Mouse (Mus musculus): ENCODE results near the gene Ahnak.
"Not testable (repeated sequence)": the region's sequence is repeated elsewhere in the genome, so short reads cannot be mapped to it uniquely, and the experiment has no call there.

Ahnak gene

DNA sequence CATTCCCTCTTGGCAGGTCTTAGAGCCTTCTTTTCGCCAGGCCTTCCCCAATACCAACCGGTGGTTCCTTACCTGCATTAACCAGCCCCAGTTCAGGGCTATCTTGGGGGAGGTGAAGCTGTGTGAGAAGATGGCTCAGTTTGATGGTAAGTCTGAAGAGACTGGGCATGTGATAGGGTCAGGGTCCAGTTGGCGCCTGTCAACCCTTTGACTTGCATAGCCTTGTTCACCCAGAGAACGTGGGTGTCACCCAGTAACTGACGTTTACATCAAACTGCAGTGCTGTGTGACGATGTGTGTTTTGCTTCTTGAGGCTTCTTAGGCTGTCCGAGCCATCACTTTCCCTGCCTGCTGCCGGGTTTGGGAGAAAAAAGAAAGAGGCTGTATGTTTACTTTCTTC lies 16.6 kb upstream of the Ahnak start:
- not testable (repeated sequence) for DNase-seq (ENCODE audit: low spot score)

DNA sequence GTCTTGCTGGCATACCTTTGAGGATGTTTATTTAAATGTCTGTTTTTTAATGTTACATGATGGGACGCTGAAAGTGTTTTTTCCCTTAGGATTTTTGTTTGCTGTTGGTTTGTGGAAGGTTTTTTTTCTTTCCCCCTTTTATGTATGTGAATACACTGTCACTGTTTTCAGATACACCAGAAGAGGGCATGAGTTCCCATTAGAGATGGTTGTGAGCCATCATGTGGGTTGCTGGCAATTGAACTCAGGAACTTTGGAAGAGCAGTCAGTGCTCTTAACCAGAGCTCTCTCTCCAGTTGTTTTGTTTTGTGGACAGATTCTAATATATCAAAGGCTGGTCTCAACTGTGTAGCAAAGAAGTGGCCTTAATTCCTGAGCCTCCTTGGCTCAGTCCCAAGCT lies 14.4 kb upstream of the Ahnak start:
- DNase-seq (ENCODE audit: low spot score): no peak

DNA sequence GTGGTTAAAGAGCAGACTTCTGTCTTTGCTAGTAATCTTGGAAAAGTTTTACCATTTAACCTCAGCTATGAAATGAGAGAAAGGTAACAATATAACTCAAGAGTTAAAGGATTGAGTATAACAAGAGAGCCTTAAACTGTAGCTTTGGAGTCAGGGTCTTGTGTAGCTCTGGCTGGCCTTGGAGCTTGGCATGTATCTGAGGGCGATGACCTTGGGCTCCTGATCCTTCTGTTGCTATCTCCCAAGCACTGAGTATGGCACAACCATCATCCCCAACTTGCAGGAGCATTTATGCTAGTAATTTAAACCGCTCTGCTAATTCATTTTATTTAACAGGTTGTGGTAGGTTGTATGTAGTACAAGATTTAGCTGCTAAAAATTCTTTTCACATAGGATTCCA lies 13.6 kb upstream of the Ahnak start:
- DNase-seq (ENCODE audit: low spot score): no peak

DNA sequence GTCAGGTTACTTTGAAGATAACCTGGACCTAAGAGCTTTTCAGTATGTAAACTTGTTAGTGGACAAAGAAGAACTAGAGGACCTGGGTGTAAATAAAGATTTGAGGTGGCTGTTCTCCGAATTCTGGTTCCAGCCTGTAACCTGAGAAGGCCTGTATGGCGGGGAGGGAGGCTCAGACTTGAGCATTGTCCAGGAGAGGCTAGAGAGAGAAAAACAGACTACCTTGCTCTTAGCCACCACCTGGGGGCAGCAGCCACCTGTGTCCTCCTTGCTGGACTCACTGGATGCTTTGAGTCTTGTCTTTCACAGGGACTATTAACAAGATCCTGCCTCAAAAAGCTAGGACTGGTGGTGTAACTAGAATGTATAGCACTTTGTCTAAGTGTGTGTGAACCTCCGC lies 12.5 kb upstream of the Ahnak start:
- DNase-seq (ENCODE audit: low spot score): no peak

DNA sequence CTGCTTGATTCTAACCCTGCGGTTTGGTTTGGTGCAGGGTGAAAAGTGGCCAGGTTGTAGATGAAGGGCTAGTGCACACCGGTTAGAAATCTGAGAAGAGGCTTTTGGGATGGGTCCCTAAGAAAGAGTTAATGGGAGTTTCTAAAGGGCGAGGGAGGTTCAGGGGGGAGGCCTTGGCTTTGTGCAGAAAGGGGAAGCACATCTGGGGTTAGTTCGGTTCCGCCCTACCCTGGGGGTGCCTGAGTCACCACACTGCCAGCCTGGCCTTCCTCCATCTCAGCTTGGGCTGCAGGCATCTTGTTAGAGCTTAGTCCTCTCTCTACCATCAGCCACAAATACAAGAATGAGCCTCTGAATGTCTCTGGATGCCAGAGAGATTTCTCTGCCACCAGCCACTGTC lies 8.3 kb upstream of the Ahnak start:
- DNase-seq (ENCODE audit: low spot score): no peak

DNA sequence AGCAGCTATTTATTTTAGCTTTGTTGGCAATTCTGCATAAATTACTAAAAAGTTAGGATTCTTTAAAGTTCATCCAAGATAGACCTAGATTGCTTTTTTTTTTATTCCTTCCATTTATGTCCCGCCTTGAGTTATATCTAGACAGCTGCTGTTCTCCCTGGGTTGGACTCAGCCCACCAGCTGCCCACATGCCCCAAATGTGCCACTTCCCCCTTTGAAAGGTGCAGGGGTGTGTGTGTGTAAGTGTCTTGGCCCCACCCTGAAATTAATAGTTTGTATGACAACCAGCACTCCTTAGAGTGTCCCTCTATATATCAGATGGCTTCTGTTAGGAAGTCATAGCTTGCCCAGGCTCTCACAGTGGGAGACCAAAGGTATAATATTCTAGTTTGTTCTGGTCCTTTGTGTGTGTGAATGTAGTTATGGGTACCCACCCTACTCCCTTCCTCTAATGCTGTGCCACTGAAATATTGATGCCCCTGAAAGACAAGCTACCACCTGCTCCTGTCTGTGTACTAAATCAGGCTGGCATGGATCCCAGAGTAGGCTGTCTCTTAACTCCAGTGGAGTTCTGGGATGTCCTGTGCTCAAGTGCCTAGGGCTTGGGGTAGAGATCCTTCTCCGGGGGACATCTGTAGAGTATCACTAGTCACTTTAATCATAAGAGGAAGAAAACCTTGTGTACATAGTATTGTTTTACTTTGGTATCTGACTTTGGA lies 7.5 kb upstream of the Ahnak start:
- no peak for DNase-seq (ENCODE audit: low spot score)

DNA sequence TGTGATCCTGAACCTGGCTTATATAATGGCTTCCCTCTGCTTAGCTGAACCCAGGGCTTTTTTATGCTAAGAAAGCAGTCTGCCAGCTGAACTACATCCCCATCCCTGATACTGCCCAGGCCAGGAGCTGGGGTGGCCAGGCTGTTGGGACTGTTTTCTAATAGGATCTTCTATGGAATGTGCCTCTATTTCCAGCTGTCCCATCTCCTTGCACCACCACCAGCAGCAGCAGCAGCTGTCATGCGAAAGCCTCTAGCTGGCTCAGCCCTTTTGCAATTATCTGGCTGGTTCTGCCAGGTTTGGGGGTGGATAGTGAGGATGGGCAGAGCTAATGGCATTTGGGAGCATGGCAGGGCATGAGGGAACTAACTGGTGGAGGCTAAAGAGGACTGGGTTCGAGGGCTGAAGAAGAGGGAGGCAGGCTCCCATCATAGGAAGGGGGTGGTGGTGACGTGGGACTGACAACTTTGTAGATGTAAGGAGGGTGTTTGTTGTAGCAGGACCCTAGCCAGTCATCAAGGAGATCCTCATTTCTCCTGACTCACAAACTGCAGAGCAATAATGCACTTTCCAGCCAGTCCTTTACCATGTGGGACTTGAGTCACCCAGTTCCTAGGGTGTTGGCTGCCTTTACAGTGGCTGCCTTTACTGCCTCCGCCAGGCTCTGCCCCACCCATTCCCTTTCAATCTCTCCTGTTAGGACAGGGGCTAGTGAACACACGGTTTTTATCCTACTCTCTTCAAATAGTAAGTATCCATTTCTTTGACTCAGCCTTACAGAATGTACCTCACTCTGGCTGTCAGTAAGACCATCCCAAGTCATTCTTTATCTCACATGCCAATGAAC lies 6.6 kb upstream of the Ahnak start:
- DNase-seq (ENCODE audit: low spot score): no peak

DNA sequence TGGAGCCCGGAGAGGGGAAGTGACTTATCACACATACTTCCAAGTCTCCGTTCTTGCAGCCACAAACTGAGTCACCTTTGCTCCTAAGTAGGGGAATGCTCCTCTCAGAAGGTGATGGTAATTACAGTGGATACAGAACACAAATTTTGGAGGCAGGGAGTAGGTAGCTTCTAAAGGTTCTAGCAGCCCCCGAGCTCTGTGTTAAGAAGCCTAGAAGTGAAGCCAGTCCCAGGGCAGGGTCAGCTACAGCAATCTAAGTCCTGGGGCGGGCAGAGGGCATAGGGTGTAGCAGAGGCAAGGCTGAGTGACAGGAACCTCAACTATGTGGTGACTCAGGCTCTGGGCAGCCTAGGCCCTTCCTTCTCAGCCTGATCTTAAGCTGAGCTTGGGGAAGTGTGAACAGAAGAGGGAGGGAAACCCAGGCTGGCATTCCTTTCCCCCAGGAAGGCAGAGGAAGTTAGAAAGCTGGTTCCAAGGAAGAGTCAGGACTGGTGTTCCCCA lies 5.9 kb upstream of the Ahnak start:
- DNase-seq (ENCODE audit: low spot score): no peak

DNA sequence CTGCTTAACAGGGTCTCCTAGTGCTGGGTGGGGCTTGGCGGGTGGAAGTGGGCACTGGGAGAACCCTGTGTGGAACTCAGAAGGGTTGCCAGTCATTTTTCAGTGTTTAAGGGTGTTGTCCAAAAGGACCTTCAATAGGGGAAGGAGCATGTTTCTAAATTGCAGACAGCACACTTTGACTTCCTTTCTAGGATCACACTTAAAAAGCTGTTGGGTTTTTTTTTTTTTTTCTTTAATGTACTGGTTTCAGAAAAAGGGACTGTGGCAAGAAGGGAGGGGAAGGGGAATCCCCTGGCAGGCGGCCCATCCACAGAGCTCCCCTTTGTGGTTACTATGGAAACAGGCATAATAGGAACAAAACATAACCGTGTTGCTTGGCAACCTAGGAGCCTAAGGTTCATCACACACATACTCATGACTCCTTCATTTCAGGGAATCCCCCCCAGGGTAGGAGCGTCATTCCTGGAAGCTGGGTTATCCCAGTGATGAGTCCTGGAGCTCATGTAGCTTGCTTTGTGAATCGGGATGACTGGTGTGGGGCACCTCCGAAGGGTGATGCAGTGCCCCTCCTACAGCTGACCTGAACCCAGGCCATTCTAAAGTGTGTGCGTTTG lies 4.7 kb upstream of the Ahnak start:
- peak; percentile 57 for DNase-seq (ENCODE audit: low spot score)

DNA sequence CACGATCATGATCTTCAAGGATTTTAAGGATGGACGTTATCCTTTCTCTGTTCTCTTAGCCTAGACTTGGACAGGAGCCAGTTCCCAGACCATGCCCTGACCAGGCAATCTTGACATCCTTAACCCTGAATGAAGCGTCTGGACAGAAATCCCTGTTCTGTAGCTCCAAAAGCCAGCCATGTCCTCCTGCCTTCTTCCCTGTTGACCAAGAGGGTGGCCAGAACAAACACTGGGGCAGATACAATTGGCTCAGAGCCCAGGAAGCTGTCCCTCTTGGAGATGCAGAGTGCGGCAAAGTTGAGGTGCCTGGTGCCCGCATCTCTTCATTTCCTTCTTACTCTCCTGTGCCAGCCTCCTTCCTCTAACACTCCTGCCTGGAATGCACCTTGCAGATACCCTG lies 3.2 kb upstream of the Ahnak start:
- DNase-seq (ENCODE audit: low spot score): no peak

DNA sequence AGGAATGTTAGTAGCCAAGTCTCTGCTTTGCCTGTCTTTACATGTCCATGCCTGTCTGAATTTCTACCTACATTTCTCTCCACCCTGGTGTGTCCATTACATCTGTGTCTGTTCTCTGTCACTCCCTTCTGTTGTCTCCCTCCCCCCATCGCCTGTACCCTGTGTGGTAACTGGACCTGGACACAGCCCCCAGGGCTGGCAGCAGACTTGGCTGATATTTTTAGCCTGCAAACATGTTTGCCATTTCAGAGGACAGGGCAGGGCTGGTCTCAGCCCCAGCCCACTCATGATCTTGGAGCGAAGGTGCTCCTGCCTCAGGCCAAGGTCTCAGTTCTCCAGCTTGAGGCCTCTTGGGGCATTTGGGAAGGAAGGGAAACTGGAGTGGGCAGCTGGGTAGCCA lies 1.3 kb upstream of the Ahnak start:
- no peak for DNase-seq (ENCODE audit: low spot score)

DNA sequence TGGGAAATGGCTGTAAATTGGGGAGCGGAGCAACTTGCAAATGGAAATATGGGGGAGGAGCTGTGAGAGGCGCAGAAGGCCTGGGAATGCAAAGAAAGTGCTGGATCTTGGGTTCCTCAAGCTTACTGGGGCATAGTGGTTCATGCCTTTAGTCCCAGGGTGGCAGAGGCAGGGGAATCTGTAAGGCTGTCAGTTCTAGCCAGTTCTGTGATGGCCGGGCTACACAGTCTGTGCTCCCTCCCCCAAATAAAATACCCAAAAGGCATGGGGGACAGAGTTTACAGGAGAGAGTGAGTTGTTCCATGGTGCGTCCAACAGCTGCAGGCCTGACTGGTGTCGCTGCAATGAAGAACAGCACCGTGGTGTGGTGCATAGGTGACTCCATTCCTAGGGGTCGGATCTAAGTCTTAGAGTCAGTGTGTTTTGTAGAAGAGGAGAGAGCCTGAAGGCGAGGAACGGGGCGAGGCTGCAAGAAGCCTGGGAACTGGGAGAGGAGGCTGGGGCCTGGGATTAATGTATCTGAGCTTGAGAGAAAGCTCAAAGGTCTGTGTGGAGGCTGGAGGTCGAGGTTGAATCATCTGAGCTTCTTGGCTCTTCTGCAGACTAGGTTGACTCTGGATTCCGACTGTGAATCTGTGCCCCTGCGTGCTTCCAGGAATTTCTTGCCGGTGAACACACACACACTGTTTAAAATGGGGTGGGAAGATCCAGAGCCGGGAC lies 578 bp upstream of the Ahnak start:
- DNase-seq (ENCODE audit: low spot score): no peak

DNA sequence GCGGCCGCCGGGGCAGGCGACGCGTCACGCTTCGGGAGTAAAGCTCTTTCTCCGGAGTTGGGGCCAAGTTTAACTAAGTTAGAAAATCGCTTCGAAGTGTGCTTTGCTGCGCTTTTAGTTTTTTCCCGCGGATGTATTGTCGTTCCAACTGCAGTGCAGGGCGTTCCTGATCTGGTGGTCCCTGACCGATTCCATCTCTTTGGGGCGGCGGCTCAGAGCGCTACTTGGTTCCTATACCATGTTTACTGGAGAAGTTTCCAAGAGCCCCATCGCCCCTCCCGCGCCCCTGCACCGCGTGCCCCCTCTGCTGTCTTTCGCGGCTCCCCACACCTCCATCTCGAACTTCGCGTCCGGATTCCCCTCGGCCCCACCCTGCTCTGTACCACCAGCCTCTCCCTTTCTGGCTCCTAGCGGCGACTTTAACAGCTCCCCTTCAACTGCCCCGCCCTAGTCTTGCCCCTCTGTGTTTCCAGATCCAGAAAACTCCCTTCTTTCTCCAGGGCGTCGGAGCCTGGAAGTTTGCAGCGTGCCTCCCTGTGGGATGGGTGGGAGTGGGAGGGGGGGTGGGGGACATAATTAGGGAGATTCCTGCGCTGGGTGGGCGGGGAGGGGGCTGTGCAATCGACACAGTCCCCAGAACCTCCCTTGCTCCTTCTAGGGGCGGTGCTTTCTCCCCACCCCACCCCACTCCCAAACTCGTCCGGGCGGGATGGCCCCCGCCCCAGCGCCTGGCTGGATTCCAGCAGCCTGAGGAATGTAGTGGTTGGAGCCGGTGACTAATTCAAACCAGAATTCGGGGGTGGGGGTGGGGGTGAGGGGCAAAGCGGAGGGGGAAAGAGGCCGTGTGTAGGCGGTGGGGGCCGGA lies 715 bp downstream of the Ahnak start:
- DNase-seq (ENCODE audit: low spot score): peak; percentile 15

DNA sequence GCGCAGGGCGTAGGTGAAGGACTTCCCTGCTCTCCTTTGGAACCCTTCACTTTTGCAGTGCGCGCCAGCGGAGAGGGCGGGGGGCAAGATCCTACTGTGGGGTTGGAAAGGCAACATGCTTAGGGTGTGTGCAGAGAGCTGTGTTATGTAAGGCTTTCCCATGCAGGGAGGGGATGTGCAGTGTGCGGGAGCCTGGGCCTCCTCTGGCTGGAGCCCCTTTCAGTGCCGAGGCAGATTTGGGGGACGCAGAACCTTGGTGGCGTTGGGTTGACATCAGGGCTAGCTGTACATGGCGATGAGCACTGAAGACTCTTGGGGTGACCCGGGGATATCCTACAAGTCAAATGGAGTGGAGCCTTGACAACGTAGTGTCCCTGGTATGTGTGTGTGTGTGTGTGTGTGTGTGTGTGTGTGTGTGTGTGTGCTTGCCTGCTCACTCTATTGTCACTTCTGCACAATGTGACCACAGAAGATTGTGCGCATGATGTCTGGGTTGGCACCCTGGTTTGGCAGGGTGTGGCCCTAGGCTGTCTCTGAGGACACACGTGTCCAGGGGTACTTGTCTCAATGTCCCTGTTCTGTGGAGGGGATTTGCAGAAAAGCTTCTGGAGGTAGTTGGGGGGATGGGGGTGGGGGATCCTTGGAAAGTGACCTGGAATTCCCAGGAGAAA lies 1.5 kb downstream of the Ahnak start:
- DNase-seq (ENCODE audit: low spot score): no peak

DNA sequence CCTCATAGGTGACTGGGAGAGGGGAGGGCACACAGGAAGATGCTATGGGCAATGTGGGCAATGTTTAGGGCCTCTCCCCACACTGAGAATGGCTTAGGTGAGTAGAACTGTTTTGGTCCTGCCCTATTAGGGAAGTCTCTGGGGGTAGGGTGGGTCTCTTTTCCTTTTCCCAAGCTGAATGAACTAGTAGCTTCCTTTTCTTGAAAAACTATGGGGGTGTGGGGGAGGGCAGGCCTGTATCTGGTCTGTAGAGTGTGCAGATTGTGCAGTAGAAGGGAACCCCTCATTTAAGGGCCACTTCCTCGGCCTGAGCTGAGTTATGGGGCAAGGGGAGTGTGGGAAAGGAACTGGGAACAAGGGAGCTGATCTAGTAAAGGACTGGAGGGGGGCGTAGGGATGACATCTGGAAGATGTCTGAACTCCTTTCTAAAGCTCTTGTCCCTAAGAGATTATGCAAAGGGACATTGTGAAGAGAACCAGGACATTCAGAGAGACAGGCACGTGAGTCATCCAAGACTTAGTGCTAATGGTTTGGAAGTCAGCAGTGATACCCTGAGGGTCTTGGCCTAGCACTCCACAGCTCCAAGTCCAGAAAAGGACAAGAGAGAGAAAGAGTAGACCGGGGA lies 2.3 kb downstream of the Ahnak start:
- no peak for DNase-seq (ENCODE audit: low spot score)

DNA sequence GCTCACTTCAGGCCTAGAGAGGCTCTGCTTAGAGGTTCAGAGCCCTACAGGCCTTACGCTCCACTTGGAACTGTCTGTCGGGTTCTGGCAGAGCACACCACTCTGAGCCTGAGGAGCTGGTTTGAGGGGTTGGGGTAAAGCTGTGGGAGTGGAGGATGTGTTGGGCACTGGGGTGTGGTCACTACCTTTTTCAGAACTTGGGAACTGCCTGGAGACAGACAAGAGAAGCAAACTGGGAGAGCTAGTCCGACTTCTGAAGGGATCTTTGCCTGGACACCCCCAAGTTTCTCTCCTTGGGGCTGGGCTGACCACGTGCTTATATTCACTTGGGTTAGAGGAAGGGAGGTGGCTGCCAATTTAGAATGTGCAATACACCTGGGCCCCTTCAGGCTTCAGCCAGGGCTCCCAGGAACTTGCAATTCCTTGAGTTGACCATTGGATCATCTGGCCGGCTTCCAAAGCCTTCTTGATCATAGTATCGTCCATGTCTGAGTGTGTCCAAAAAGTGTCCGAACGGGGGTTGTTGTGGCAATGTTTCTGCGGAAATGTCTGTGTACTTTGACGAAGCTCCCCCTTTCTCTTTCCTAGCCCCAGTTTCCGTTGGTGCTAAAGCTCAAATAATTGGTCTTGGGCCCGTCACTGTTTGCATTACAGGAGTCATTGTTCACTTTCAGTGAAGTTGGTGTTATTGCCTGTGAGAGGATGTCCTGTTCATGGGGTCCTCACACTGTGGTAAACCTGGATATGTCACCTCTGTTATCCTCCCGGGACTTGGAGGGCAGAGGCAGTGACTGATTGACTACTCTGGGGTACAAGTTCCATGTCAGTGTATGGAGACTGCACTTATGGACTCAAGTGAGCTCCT lies 3.0 kb downstream of the Ahnak start:
- no peak for DNase-seq (ENCODE audit: low spot score)

DNA sequence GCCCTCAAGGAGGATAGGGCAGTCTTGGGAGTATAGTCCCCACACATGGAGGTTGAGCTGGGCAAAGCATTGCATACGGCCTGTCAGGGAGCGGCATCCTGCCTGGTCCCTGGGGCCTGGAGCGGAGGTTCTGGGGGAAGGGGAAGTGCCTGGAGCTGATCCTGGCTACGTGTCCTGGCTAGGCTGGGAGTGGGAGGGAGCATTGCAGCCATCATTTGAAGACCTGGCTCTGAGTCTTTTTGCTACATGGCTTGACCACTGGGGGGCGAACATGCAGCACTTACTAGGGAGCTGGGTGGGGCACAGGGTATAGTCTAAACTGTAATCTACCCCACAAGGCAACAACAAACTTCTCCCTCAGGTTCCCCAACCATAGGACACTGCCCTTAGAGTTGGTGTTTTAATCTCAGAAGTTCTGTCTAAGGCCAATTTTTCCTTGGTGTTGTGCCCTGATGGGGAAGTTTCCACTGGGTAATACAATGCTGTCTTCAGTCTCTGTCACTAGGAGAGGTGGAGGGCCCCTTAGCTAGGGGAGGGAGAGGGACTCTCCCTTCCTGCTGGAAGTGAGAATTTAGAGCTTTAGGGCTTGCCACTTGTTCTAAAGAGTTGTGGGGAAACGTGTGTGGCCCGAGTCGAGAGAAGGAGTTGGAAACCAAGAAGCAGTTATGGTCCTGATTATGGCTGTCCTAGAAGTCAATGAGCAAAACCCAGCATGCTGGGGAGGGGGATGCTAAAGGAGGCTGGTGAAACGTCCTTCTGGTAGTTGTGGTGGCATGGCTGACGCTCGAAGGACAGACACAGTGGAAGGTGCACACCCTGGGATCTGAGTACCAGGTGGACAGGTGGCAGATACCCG lies 3.9 kb downstream of the Ahnak start:
- peak; percentile 85 for DNase-seq (ENCODE audit: low spot score)

DNA sequence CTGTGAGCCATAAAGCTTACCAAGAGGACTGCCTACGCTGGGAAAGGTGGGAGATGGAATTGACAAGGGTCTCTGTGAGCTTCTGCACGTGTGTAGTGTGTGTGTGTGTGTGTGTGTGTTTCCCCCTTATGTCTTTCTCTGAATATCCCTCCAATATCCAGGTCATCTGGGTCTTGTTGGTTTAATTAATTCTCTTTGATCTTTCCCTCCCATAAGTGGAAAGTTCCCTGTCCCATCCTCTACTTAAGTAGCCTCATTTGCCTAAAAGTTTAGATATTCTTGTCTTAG lies 4.5 kb downstream of the Ahnak start:
- DNase-seq (ENCODE audit: low spot score): no peak

All from layer of hippocampus, adult 11-12 months (tissue).